Mouse (Mus musculus) kidney, adult 2 months (tissue): ENCODE results near the gene Mymk.

Source experiments
- CTCF ChIP-seq: fragments of 200-500 bp; conservative IDR thresholded peaks from 2 replicates; pipeline ENCODE4 v1.5.1; 2011; ENCODE audit warnings: low read depth, mild to moderate bottlenecking, control low read depth, low read length, moderate library complexity, mixed read lengths; ENCODE audit not compliant: insufficient read depth, insufficient read length
- POLR2A ChIP-seq: fragments of 200-500 bp; IDR thresholded peaks from one replicate; pipeline ENCODE4 v1.6.1; 2011; ENCODE audit warnings: low read depth, low read length, control low read depth

GRCm38 (mm10) chr2:27095178-27095577, 23.2 kb upstream of the Mymk start:
- TF ChIP-seq CTCF (no peak), POLR2A (no peak)
